Mouse (Mus musculus): Measurements from ENCODE around the gene Apol6. TPM values are rescaled to one million over a fixed set of nuclear protein-coding genes. Genes with fewer than 3 reads are reported as not detected.

Gene Apol6
- polyA plus RNA-seq, 1 experiment from 2014 or later: 0.33 TPM

Other genes with a start within 250 kb of the Apol6 start
- gene Zfp251, start 173.3 kb upstream of the Apol6 start, polyA plus RNA-seq (2015; fragmentation: Nextera tagmentation; extraction: Ambion mirVana): 27.6 and 27.9 TPM in 2 replicates
- gene Zfp7, start 165.5 kb upstream of the Apol6 start, polyA plus RNA-seq (2015; fragmentation: Nextera tagmentation; extraction: Ambion mirVana): 7.9 and 9.1 TPM in 2 replicates
- 0.32 TPM in 1 of 2 replicates, not detected in the other for gene Gm49527, start 165.4 kb upstream of the Apol6 start, polyA plus RNA-seq (2015; fragmentation: Nextera tagmentation; extraction: Ambion mirVana)
- 13.0 and 14.8 TPM in 2 replicates for gene Zfp647, start 119.3 kb upstream of the Apol6 start, polyA plus RNA-seq (2015; fragmentation: Nextera tagmentation; extraction: Ambion mirVana)
- gene 1110038F14Rik, start 96.2 kb upstream of the Apol6 start, polyA plus RNA-seq (2015; fragmentation: Nextera tagmentation; extraction: Ambion mirVana): 78.1 and 79.7 TPM in 2 replicates
- gene Mb, start 5.9 kb downstream of the Apol6 start, polyA plus RNA-seq (2015; fragmentation: Nextera tagmentation; extraction: Ambion mirVana): 5.8 and 6.9 TPM in 2 replicates

Data from embryonic facial prominence, embryonic 15.5 days (tissue).